Mouse (Mus musculus) liver, postnatal 0 days (tissue): ENCODE measurements around the gene Cdk14.

ENCODE experiments used
- CTCF ChIP-seq: sonication (generic); IDR thresholded peaks from 2 replicates; pipeline ENCODE4 v1.5.1; 2016; ENCODE audit warnings: antibody characterized with exemption, low read depth
- EP300 ChIP-seq: IDR thresholded peaks from 2 replicates; pipeline ENCODE4 v1.6.1; 2016; ENCODE audit warnings: antibody characterized with exemption, low read depth, mild to moderate bottlenecking

GRCm38 (mm10) chr5:4935131-4935530 lies 485.0 kb downstream of the Cdk14 start:
- TF ChIP-seq CTCF (no peak), EP300 (no peak)
